Mouse (Mus musculus): ENCODE measurements around the gene Tedc1.

DNA sequence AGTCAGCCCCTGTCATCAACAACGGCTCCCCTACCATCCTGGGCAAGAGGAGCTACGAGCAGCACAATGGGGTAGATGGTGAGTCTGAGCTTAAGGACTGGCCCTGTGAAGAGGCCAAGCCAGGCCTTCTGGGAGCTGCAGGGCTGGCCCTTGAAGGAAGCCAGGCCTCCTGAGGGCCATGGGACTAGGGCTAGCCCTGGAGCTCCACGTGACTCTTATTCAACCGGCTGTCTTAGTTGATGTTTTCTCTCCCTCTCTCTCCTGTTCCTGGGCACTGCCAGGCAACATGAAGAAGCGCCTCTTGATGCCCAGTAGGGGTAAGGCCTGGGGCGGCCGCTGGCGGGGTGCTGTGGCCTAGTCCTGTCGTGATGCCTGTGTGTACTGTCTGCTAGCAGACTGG lies 23.0 kb upstream of the Tedc1 start:
- no peak for TF ChIP-seq POLR2A (IDR thresholded peaks at IDR 0.05; ENCODE audit: low read depth, low read length)
- no peak for TF ChIP-seq CTCF (IDR thresholded peaks at IDR 0.05; ENCODE audit: borderline replicate concordance, insufficient read depth, low read length)
